Mouse (Mus musculus): Measurements from ENCODE around the gene Cfap44.
A peak's percentile ranks its signal among the peaks of the same experiment; 100 is the strongest.

The Cfap44 gene

GRCm38 (mm10) chr16:44394577-44395243, at the start of gene Cfap44:
Gene Cfap44, plus strand, starts transcription at chr16:44394796.
- peak; percentile 13 to 47 for DNase-seq (ENCODE audit: low spot score in 2 of 2)

GRCm38 (mm10) chr16:44347071-44347901, 47.3 kb upstream of the Cfap44 start, which contains the start of gene Spice1:
Gene Spice1, plus strand, starts transcription at chr16:44347121.
- DNase-seq (ENCODE audit: low spot score in 2 of 2), result peak; percentile 89 to 95

GRCm38 (mm10) chr16:44349801-44350397, 44.7 kb upstream of the Cfap44 start:
- DNase-seq (ENCODE audit: low spot score in 2 of 2), result no peak

GRCm38 (mm10) chr16:44356291-44356690, 38.3 kb upstream of the Cfap44 start:
- no peak for DNase-seq (ENCODE audit: low spot score in 2 of 2)

GRCm38 (mm10) chr16:44357571-44358268, 36.9 kb upstream of the Cfap44 start:
- peak in 1 of 2 experiments; percentile 55 for DNase-seq (ENCODE audit: low spot score in 2 of 2)

- no peak for DNase-seq (ENCODE audit: low spot score in 2 of 2)
Measured at GRCm38 (mm10) chr16:44361921-44362890, 32.4 kb upstream of the Cfap44 start.

- no peak for DNase-seq (ENCODE audit: low spot score in 2 of 2)
Measured at GRCm38 (mm10) chr16:44365522-44365921, 29.1 kb upstream of the Cfap44 start.

GRCm38 (mm10) chr16:44375459-44375858, 19.1 kb upstream of the Cfap44 start:
- no peak for DNase-seq (ENCODE audit: low spot score in 2 of 2)

GRCm38 (mm10) chr16:44380006-44380405, 14.6 kb upstream of the Cfap44 start:
- no peak for DNase-seq (ENCODE audit: low spot score in 2 of 2)

GRCm38 (mm10) chr16:44381578-44381977, 13.0 kb upstream of the Cfap44 start:
- no peak for DNase-seq (ENCODE audit: low spot score in 2 of 2)

GRCm38 (mm10) chr16:44383549-44383948, 11.0 kb upstream of the Cfap44 start:
- DNase-seq (ENCODE audit: low spot score in 2 of 2), result no peak

GRCm38 (mm10) chr16:44384251-44384650, 10.3 kb upstream of the Cfap44 start:
- no peak for DNase-seq (ENCODE audit: low spot score in 2 of 2)

GRCm38 (mm10) chr16:44391877-44392548, 2.6 kb upstream of the Cfap44 start:
- DNase-seq (ENCODE audit: low spot score in 2 of 2), result peak; percentile 24 to 43

GRCm38 (mm10) chr16:44404933-44405332, 10.3 kb downstream of the Cfap44 start:
- DNase-seq (ENCODE audit: low spot score in 2 of 2), result no peak

GRCm38 (mm10) chr16:44407211-44407610, 12.6 kb downstream of the Cfap44 start:
- DNase-seq (ENCODE audit: low spot score in 2 of 2), result no peak

GRCm38 (mm10) chr16:44408290-44408689, 13.7 kb downstream of the Cfap44 start:
- DNase-seq (ENCODE audit: low spot score in 2 of 2), result no peak

- no peak for DNase-seq (ENCODE audit: low spot score in 2 of 2)
Measured at GRCm38 (mm10) chr16:44410176-44410575, 15.6 kb downstream of the Cfap44 start.

GRCm38 (mm10) chr16:44417596-44417995, 23.0 kb downstream of the Cfap44 start:
- DNase-seq (ENCODE audit: low spot score in 2 of 2), result no peak

- DNase-seq (ENCODE audit: low spot score in 2 of 2), result no peak
Measured at GRCm38 (mm10) chr16:44421735-44422134, 27.1 kb downstream of the Cfap44 start.

GRCm38 (mm10) chr16:44423499-44423898, 28.9 kb downstream of the Cfap44 start:
- no peak for DNase-seq (ENCODE audit: low spot score in 2 of 2)
